Mouse (Mus musculus) thymus, postnatal 0 days (tissue): Measurements from ENCODE around the gene Ptprg. TPM values are rescaled to one million over a fixed set of nuclear protein-coding genes. Genes with fewer than 3 reads are reported as not detected.
"Not testable (repeated sequence)": the region's sequence is repeated elsewhere in the genome, so short reads cannot be mapped to it uniquely, and the experiment has no call there.

ENCODE experiments used
- DNase-seq: peaks from one replicate; pipeline ENCODE4 v3.0.0-alpha.2; 2015; ENCODE audit warnings: low spot score
- polyA plus RNA-seq: library from polyadenylated mRNA; unstranded; fragments of >200 nt; fragmentation: Nextera tagmentation; extraction: Ambion mirVana; gene quantifications from 2 replicates; pipeline ENCODE4 v1.2.1, GENCODE M21; 2015

Gene Ptprg
- polyA plus RNA-seq, 1 experiment from 2014 or later, result 5.3 TPM

- no peak for DNase-seq
Measured at GRCm38 (mm10) chr14:11955020-11955882, 401.9 kb downstream of the Ptprg start.

GRCm38 (mm10) chr14:11960269-11961121, 407.2 kb downstream of the Ptprg start:
- no peak for DNase-seq

DNA sequence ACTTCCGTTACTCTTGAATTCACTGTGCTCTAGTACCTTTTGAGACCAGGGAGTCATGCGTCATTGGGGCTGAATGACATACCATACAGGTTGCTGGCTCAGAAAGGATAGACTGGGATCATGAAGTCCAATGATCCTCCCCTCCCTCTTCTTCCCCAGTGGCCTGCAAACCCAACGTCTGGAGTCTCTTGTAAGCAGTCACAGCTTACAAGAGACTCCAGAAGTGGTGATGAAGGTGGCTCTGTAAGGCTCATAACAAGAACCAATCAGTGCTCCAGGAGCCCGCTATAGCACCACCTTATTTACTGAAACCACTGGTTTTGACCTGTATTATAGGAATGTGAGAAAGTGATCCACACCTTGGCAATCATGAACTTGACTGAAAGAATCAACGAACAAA, 408.8 kb downstream of the Ptprg start:
- DNase-seq, result no peak

DNA sequence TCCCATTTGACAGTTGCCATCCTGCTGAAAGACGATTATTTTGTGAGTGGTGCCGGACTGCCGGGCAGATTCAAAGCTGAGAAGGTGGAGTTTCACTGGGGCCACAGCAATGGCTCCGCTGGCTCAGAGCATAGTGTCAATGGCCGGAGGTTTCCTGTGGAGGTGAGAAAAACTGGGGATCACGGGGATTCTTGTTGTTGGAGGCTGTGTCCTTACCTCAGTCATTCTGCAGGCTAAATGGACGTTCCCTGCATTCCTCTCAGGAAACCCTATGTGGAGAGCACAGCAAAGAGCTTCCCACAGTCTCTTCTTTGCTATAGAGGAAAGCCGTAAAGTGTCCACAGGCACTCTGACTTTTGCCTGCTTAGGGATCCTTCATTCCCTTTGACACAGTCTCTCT, 409.2 kb downstream of the Ptprg start:
- no peak for DNase-seq

- no peak for DNase-seq
Measured at GRCm38 (mm10) chr14:11963791-11964190, 410.5 kb downstream of the Ptprg start.

GRCm38 (mm10) chr14:11964326-11964725, 411.0 kb downstream of the Ptprg start:
- DNase-seq, result not testable (repeated sequence)

- no peak for DNase-seq
Measured at GRCm38 (mm10) chr14:11965878-11966277, 412.5 kb downstream of the Ptprg start.

GRCm38 (mm10) chr14:11981764-11982163, 428.4 kb downstream of the Ptprg start:
- no peak for DNase-seq

DNA sequence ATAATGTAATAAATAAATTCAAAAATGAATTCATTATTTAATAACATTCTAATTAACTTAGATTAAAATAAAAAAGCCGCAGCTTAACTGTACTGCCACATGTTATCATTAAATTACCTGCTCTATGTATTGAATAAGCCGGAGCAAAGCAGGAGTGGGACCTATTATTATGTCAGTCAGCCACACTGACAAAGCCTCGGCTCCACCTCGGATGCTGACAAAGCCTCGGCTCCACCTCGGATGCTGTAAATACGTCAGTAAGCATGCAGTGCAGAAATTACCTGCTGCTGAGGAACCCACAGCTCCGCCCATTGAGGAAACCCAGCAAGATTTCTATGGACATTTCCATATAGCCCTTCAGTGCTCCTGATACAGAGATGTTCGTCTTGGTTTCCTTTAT, 429.7 kb downstream of the Ptprg start:
- DNase-seq, result no peak

DNA sequence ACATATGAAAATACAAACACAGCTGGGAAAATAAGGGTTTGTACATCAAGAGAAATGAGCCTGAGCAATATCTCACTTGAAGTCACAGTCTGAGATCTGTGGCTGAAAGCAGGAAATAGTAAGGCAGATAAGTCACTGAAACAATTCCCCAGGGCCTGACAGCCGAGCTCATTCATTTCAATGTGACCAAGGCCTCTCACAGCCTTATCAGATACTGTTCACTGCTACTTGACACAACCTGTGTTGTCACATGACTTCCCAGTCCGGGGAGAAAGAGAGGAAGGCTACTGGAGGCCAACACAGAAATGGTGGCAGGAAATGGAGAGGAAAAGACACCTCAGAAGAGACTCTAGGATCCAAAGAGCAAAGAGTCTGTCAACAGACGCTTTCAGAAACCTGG, 430.8 kb downstream of the Ptprg start:
- DNase-seq, result no peak

DNA sequence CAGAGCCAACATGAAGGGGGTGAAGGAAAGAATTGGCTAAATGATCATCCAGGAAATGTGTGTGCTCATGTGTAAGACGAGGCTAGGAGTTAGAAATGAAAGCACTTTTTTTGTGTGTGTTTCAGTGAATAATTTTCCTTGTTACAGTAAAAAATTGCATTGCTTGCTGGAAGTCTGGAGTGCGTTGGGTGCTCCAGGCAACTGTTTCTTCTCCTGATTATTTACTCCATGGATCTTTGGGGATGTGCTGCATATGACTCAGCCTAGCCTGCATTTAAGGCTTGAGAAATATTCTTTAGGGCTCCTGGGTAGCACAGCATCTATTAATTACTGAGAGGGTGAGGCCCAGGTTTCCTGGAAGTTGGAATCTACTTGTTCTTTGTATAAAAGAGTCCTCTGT, 435.6 kb downstream of the Ptprg start:
- no peak for DNase-seq

DNA sequence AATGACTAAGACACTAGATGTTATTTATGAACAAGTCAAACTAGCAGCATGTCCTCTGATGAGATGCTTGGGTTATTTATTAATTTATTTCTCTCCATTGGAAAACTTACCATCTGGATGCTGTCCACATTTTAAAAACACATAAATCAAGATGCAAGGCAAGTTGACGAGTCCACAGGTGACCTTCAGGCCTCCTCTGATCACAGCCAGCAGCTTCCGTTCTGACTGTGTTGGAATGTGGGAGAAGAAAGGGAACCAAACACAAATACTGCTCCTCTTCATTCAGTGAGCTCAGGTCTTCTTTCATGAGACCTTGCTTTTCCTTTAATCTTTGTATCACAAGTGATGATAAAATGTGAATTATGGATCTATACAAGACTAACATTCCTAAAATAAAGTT, 437.8 kb downstream of the Ptprg start:
- no peak for DNase-seq

DNA sequence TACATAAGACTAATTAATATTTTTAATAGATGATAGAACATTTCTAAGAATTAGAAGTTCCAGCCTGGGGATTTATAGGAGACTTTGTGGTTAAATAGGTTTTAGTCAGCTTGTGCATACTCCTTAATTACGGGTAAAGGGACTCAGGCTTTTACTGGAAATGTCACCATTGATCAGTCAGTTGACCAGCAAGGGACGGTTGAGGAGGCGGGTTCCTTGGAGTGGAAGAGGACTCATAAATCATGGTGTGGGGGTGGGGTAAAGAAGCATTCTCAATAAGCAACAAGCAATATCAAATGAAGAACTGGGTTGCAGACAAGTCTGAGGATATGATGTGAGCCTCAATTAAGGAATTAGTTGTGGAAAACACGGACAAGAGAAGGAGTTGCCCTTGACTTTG, 438.8 kb downstream of the Ptprg start:
- no peak for DNase-seq

DNA sequence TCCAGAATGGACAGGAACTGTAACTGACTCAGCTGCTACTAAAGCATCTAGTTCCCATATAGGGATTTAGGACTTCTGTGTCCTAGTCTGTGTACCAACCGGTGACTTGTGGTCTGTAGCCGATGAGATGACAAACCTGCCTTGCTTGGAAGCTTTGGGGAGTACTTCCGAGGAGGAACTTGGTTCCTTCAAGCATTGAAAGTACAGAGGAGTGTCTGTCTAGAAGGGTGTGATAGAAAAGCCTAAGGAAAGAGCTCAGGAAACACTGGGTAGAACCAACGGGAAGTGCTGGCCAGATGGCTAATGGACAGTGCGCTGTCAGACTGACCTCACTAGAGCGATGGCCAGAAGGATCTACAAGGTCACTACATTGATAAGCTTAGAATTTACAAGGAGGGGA, 439.2 kb downstream of the Ptprg start:
- DNase-seq, result no peak

GRCm38 (mm10) chr14:11997555-11997954, 444.2 kb downstream of the Ptprg start:
- DNase-seq, result no peak

GRCm38 (mm10) chr14:11998464-11998863, 445.1 kb downstream of the Ptprg start:
- DNase-seq, result no peak

- DNase-seq, result no peak
Measured at GRCm38 (mm10) chr14:12004061-12004460, 450.7 kb downstream of the Ptprg start.

DNA sequence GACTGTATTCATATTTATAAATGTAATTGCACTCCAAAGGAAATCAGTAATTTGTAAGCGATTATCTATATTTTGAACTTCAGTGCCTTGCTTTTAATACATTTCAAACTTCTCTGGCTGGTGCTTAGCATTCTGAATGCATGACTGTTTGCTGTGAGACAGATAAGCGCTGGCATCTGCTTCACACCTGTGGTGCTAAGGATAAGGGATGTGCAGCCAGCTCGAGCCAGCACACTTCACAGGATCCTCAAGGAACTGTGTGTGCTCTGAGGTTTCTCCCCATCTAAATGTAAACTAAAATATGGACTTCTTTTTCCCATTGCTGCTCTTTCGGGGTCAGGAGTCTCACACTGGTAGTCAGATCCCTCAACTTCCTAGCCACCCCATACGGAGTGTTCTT, 458.4 kb downstream of the Ptprg start:
- no peak for DNase-seq

- no peak for DNase-seq
Measured at GRCm38 (mm10) chr14:12025812-12026728, 472.7 kb downstream of the Ptprg start.

DNA sequence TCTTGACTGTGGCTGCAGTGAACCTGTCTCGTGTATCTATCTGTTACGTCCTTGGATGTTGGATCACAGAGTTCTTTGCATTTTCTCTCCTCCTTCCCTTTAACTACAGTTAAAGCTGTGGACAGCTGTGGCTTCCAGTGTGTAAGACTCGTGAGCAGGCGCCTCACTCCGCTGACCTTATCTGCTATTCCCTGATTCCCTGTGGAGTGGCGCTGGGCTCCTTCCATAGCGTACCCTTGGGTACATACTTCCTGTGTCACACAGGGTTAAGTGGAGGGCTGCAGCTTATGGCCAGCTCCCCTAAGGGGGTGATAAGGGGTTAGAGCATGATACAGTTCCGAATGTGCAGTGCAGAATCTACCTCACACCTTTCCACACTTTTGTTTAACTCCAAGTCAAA, 473.9 kb downstream of the Ptprg start:
- no peak for DNase-seq

- no peak for DNase-seq
Measured at GRCm38 (mm10) chr14:12029926-12030325, 476.6 kb downstream of the Ptprg start.
